Mouse (Mus musculus) CH12.LX (cell line): ENCODE data around the gene Prkcd. TPM values are rescaled to one million over a fixed set of nuclear protein-coding genes. Genes with fewer than 3 reads are reported as not detected.

Experiments used
- DNase-seq: peaks from one replicate; pipeline ENCODE4 v3.0.0-alpha.2; 2013; ENCODE audit errors: extremely low read depth
- H3K27ac ChIP-seq: 2 replicates; pipeline ENCODE4 v1.5.1; 2012; ENCODE audit warnings: low read depth, mild to moderate bottlenecking, control low read depth, moderate library complexity; ENCODE audit not compliant: insufficient read depth
- H3K27me3 ChIP-seq: replicated peaks from 2 replicates; pipeline ENCODE3; 2012; ENCODE audit warnings: inconsistent platforms
- H3K36me3 ChIP-seq, 2 experiments: replicated peaks in 1 of 2; 2 replicates each; pipeline versions ENCODE3 to v1.6.1; 2012; ENCODE audit warnings: inconsistent platforms in 1 of 2, low read length in 1 of 2, mild to moderate bottlenecking in 1 of 2, mixed read lengths in 1 of 2, moderate library complexity in 1 of 2; ENCODE audit not compliant: control insufficient read depth in 1 of 2, insufficient read depth in 1 of 2
- H3K4me1 ChIP-seq, 2 experiments: 2 replicates each; pipeline ENCODE4 v1.6.1; 2012; ENCODE audit warnings: inconsistent platforms in 1 of 2, moderate library complexity in 1 of 2; ENCODE audit not compliant: insufficient read depth in 2 of 2, control insufficient read depth in 1 of 2
- H3K4me2 ChIP-seq: 2 replicates; pipeline ENCODE4 v1.6.1; 2012; ENCODE audit warnings: low read depth, mild to moderate bottlenecking, control low read depth; ENCODE audit not compliant: poor library complexity, insufficient read depth, severe bottlenecking
- H3K4me3 ChIP-seq, 3 experiments: fragments of 150-350 bp in 1 of 3; sonication (generic) in 1 of 3; replicated peaks in 1 of 3; 2 replicates each; pipeline versions ENCODE3 to v1.5.1; 2011 to 2012; ENCODE audit warnings: low read depth in 2 of 3, low read length in 2 of 3, mild to moderate bottlenecking in 2 of 3, moderate library complexity in 2 of 3, control low read depth in 1 of 3, improper control_type of control experiment in 1 of 3, inconsistent platforms in 1 of 3, mixed read lengths in 1 of 3; ENCODE audit not compliant: poor library complexity in 1 of 3
- H3K79me2 ChIP-seq: replicated peaks from 2 replicates; pipeline ENCODE4 v1.6.1; 2012; ENCODE audit warnings: mild to moderate bottlenecking, moderate library complexity; ENCODE audit not compliant: control insufficient read depth, poor library complexity, insufficient read depth, severe bottlenecking; ENCODE audit errors: extremely low read depth
- H3K9ac ChIP-seq: 2 replicates; pipeline ENCODE4 v1.6.1; 2012; ENCODE audit warnings: low read depth, mild to moderate bottlenecking, control low read depth, moderate library complexity; ENCODE audit not compliant: insufficient read depth
- H3K9me3 ChIP-seq: replicated peaks from 2 replicates; pipeline ENCODE3; 2012; ENCODE audit warnings: low read length, inconsistent platforms, mixed read lengths
- BHLHE40 ChIP-seq: IDR thresholded peaks from 2 replicates; pipeline ENCODE4 v1.6.1; 2011; ENCODE audit warnings: mild to moderate bottlenecking, low read depth, low read length, improper control_type of control experiment
- CHD1 ChIP-seq: IDR thresholded peaks from 2 replicates; pipeline ENCODE4 v1.6.1; 2012; ENCODE audit warnings: low read depth, low read length, improper control_type of control experiment, inconsistent platforms
- CTCF ChIP-seq, 2 experiments: IDR thresholded peaks in 1 of 2; conservative IDR thresholded peaks in 1 of 2; 2 replicates each; pipeline ENCODE4 v1.5.1; 2011 to 2012; ENCODE audit warnings: low read depth in 2 of 2, low read length in 2 of 2, improper control_type of control experiment in 1 of 2, inconsistent platforms in 1 of 2, mild to moderate bottlenecking in 1 of 2, moderate library complexity in 1 of 2
- E2F4 ChIP-seq: IDR thresholded peaks from 2 replicates; pipeline ENCODE4 v1.6.1; 2011; ENCODE audit warnings: low read depth, low read length, improper control_type of control experiment; ENCODE audit not compliant: insufficient replicate concordance
- ELF1 ChIP-seq: IDR thresholded peaks from 2 replicates; pipeline ENCODE4 v1.6.1; 2014; ENCODE audit warnings: low read depth, mild to moderate bottlenecking, inconsistent platforms, low read length, improper control_type of control experiment
- EP300 ChIP-seq: IDR thresholded peaks from 2 replicates; pipeline ENCODE4 v1.6.1; 2011; ENCODE audit warnings: low read length, improper control_type of control experiment
- ETS1 ChIP-seq: conservative IDR thresholded peaks from 2 replicates; pipeline ENCODE4 v1.6.1; 2012; ENCODE audit warnings: low read depth, mild to moderate bottlenecking, inconsistent platforms, low read length, improper control_type of control experiment, moderate library complexity
- GABPA ChIP-seq: IDR thresholded peaks from 2 replicates; pipeline ENCODE4 v1.6.1; 2012; ENCODE audit warnings: low read depth, low read length, improper control_type of control experiment, inconsistent platforms; ENCODE audit not compliant: insufficient replicate concordance
- JUN ChIP-seq: IDR thresholded peaks from 2 replicates; pipeline ENCODE4 v1.6.1; 2011; ENCODE audit warnings: low read depth, mild to moderate bottlenecking, low read length, improper control_type of control experiment, moderate library complexity; ENCODE audit not compliant: insufficient read depth
- KAT2A ChIP-seq: IDR thresholded peaks from 2 replicates; pipeline ENCODE4 v1.6.1; 2012; ENCODE audit warnings: low read length, improper control_type of control experiment, inconsistent platforms; ENCODE audit not compliant: insufficient replicate concordance
- MAX ChIP-seq: IDR thresholded peaks from 2 replicates; pipeline ENCODE4 v1.6.1; 2011; ENCODE audit warnings: low read length, improper control_type of control experiment
- MEF2A ChIP-seq: IDR thresholded peaks from 2 replicates; pipeline ENCODE4 v1.6.1; 2014; ENCODE audit warnings: low read depth, mild to moderate bottlenecking, inconsistent platforms, low read length, improper control_type of control experiment, borderline replicate concordance
- POLR2A ChIP-seq: IDR thresholded peaks from 2 replicates; pipeline ENCODE4 v1.6.1; 2011; ENCODE audit warnings: low read depth, mild to moderate bottlenecking, improper control_type of control experiment, low read length
- RAD21 ChIP-seq: IDR thresholded peaks from 2 replicates; pipeline ENCODE4 v1.6.1; 2011; ENCODE audit warnings: low read depth, mild to moderate bottlenecking, low read length, improper control_type of control experiment, moderate library complexity
- RCOR1 ChIP-seq: conservative IDR thresholded peaks from 2 replicates; pipeline ENCODE4 v1.6.1; 2012; ENCODE audit warnings: low read depth, mild to moderate bottlenecking, inconsistent platforms, low read length, improper control_type of control experiment
- TCF12 ChIP-seq: IDR thresholded peaks from 2 replicates; pipeline ENCODE4 v1.6.1; 2014; ENCODE audit warnings: low read depth, mild to moderate bottlenecking, inconsistent platforms, low read length, improper control_type of control experiment
- UBTF ChIP-seq: IDR thresholded peaks from 2 replicates; pipeline ENCODE4 v1.6.1; 2012; ENCODE audit warnings: low read depth, mild to moderate bottlenecking, inconsistent platforms, low read length, improper control_type of control experiment, moderate library complexity
- USF1 ChIP-seq: IDR thresholded peaks from 2 replicates; pipeline ENCODE4 v1.6.1; 2014; ENCODE audit warnings: low read depth, mild to moderate bottlenecking, inconsistent platforms, low read length, improper control_type of control experiment
- USF2 ChIP-seq: conservative IDR thresholded peaks from 2 replicates; pipeline ENCODE4 v1.6.1; 2011; ENCODE audit warnings: low read depth, low read length, improper control_type of control experiment
- ZMIZ1 ChIP-seq: IDR thresholded peaks from 2 replicates; pipeline ENCODE4 v1.6.1; 2012; ENCODE audit warnings: low read depth, mild to moderate bottlenecking, inconsistent platforms, low read length, improper control_type of control experiment
- ZNF384 ChIP-seq: IDR thresholded peaks from 2 replicates; pipeline ENCODE4 v1.6.1; 2012; ENCODE audit warnings: low read depth, low read length, improper control_type of control experiment, inconsistent platforms
- dilution Hi-C: fragments of 300-500 bp; cut with MboI; formaldehyde crosslinking; loops from 2 replicates; pipeline ENCODE4 v1.14.3; 2020; ENCODE audit warnings: low sequenced_read_pairs; ENCODE audit not compliant: extremely low pct_unique_long_range_greater_than_20kb, extremely low pct_ligation_motif_present
- in situ Hi-C: fragments of 300-500 bp; cut with MboI; formaldehyde crosslinking; loops from 3 replicates; pipeline ENCODE4 v1.14.3; 2019; ENCODE audit warnings: low sequenced_read_pairs, low pct_ligation_motif_present, low pct_unique_long_range_greater_than_20kb, mixed read lengths
- polyA plus RNA-seq: library from polyadenylated mRNA; unstranded; fragments of >175 nt; gene quantifications from 2 replicates; pipeline ENCODE4 v1.2.1, GENCODE M21; 2012; ENCODE audit warnings: low read depth; ENCODE audit not compliant: insufficient read length
- total RNA-seq, 2 experiments: library from RNA; depleted of rRNA; stranded (reverse); fragments of 300-350 nt in 1 of 2; fragments of >200 nt in 1 of 2; gene quantifications; 2 replicates each; pipeline ENCODE4 v1.2.3; 2012 to 2014

The Prkcd gene
- total and polyA plus RNA-seq, 3 experiments = 109 to 186 (median 122) TPM

GRCm38 (mm10) chr14:30572253-30572652 is 53.8 kb downstream of the Prkcd start:
- H3K4me3 ChIP-seq = no peak overlapping the region
- H3K9me3 ChIP-seq = no peaks in the 10 kb centered on the region
- TF ChIP-seq EP300 = no peak
- TF ChIP-seq ELF1 = no peak
- TF ChIP-seq MAX = no peak
- TF ChIP-seq RAD21 = no peak
- no peak for TF ChIP-seq USF2
- no peak for TF ChIP-seq GABPA
- no peak for TF ChIP-seq CTCF (conservative IDR thresholded peaks at IDR 0.05 in 1 of 2, IDR thresholded peaks at IDR 0.05 in 1 of 2; ENCODE audit: low read depth in 2 of 2, low read length in 2 of 2)
- TF ChIP-seq E2F4 = no peak
- TF ChIP-seq ETS1 = no peak
- TF ChIP-seq KAT2A = no peak
- TF ChIP-seq POLR2A = no peak
- no peak for TF ChIP-seq JUN
- no peak for TF ChIP-seq USF1
- no peak for TF ChIP-seq UBTF
- TF ChIP-seq ZNF384 = no peak
- TF ChIP-seq CHD1 = no peak
- TF ChIP-seq RCOR1 = no peak
- no peak for TF ChIP-seq TCF12
- TF ChIP-seq BHLHE40 = no peak
- no peak for TF ChIP-seq MEF2A
- H3K27me3 ChIP-seq = no peaks in the 10 kb centered on the region
- peaks cover 74 to 93% of the 10 kb centered on the region in 2 experiments for H3K36me3 ChIP-seq
- H3K4me2 ChIP-seq = no peak overlapping the region
- in situ Hi-C loops (no loop called here), dilution Hi-C loops (no loop called here)
- no peak overlapping the region for H3K27ac ChIP-seq
- no peak overlapping the region for H3K9ac ChIP-seq
- DNase-seq = no peak
- no peaks in the 10 kb centered on the region for H3K79me2 ChIP-seq
- H3K4me1 ChIP-seq = 0 out of 4 replicates have a peak, but pooled peaks cover 0 to 4% of the 10 kb centered on the region in 2 experiments

GRCm38 (mm10) chr14:30570303-30570702 is 55.7 kb downstream of the Prkcd start:
- H3K27ac ChIP-seq = no peak overlapping the region
- no peaks in the 10 kb centered on the region for H3K27me3 ChIP-seq
- H3K36me3 ChIP-seq = peaks cover 89 to 99% of the 10 kb centered on the region in 2 experiments
- dilution Hi-C loops (no loop called here), in situ Hi-C loops (no loop called here)
- H3K79me2 ChIP-seq = no peaks in the 10 kb centered on the region
- no peaks in the 10 kb centered on the region for H3K9me3 ChIP-seq
- TF ChIP-seq POLR2A (no peak), ZMIZ1 (no peak)
- 0 out of 4 replicates have a peak, but pooled peaks cover 0 to 4% of the 10 kb centered on the region in 2 experiments for H3K4me1 ChIP-seq
- no peak overlapping the region for H3K4me2 ChIP-seq
- H3K4me3 ChIP-seq = no peak overlapping the region
- H3K9ac ChIP-seq = no peak overlapping the region
- DNase-seq = no peak
